Mouse (Mus musculus) embryo, embryonic 10.5 days (tissue): ENCODE results near the gene Hhipl1.
A peak's percentile ranks its signal among the peaks of the same experiment; 100 is the strongest.

Source experiments
- DNase-seq: peaks from one replicate; pipeline ENCODE4 v3.0.0-alpha.2; 2015; ENCODE audit warnings: low spot score

Gene Hhipl1

GRCm38 (mm10) chr12:108365340-108365739, 59.3 kb downstream of the Hhipl1 start:
- DNase-seq = peak; percentile 32

GRCm38 (mm10) chr12:108365868-108366267, 59.8 kb downstream of the Hhipl1 start:
- no peak for DNase-seq

GRCm38 (mm10) chr12:108367909-108368308, 61.8 kb downstream of the Hhipl1 start:
- DNase-seq = no peak

GRCm38 (mm10) chr12:108368921-108369320, 62.9 kb downstream of the Hhipl1 start:
- DNase-seq = no peak

GRCm38 (mm10) chr12:108370596-108371428, 64.7 kb downstream of the Hhipl1 start, which contains the start of gene Eml1:
TSS of gene Eml1 (plus strand) at chr12:108370957.
- DNase-seq = no peak

GRCm38 (mm10) chr12:108371429-108371765, 65.3 kb downstream of the Hhipl1 start:
- no peak for DNase-seq

GRCm38 (mm10) chr12:108372241-108372640, 66.2 kb downstream of the Hhipl1 start:
- no peak for DNase-seq

GRCm38 (mm10) chr12:108373611-108374010, 67.5 kb downstream of the Hhipl1 start:
- DNase-seq = peak; percentile 44

GRCm38 (mm10) chr12:108374689-108375088, 68.6 kb downstream of the Hhipl1 start:
- DNase-seq = no peak

- DNase-seq = no peak
Measured at GRCm38 (mm10) chr12:108378379-108379133, 72.5 kb downstream of the Hhipl1 start.
